22 mouse cellular contexts compared by ENCODE assay signal in the genomic region with DNA sequence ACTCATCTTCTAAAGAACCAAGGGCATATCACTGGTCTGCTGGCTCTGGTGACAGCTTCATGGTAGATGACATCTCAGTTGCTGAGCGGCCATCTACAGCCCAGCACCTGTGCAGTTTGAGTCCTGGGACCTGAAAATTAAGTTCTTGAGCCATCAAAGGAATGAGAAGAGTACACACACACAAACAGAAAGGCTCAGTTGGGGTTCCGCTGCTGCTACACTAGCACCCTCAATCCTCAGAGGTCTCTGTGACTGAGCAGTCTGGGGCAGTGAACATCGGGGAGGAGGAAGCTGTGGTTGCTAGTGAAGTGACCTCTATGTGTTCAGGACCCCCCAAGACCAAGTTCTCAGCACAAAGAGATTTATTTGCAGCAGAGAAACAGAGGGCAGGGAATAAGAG. TPM values are rescaled to one million over a fixed set of nuclear protein-coding genes. Genes with fewer than 3 reads are reported as not detected.
DNase-seq lines count a peak whose midpoint lies in the region; ATAC-seq and TF ChIP-seq lines count a peak whose summit lies in the region.
"Had no signal": no experiment of that assay in that cellular context is flagged by ENCODE, and none has a peak within 500 bp of the region (broad histone marks: within the 10 kb centered on the region; RNA-seq: fewer than 3 reads in every experiment).

No protein-coding gene starts in this region.

- H3K36me3 ChIP-seq in hindbrain, embryonic 10.5 days: no peaks in the 10 kb centered on the region
- no peaks in the 10 kb centered on the region for H3K36me3 ChIP-seq in hindbrain, postnatal 0 days (ENCODE audit: insufficient read depth, low read length)
- no peaks in the 10 kb centered on the region for H3K36me3 ChIP-seq in lung, embryonic 16.5 days (ENCODE audit: control insufficient read depth, insufficient read depth, low read length)
- no peaks in the 10 kb centered on the region for H3K36me3 ChIP-seq in liver, embryonic 16.5 days (ENCODE audit: control insufficient read depth, insufficient read depth)
- H3K36me3 ChIP-seq: hindbrain, embryonic 12.5 days; limb, embryonic 15.5 days; neural tube, embryonic 13.5 days had no signal

- WGBS in hindbrain, embryonic 10.5 days: 78% methylated on average over 3 of the region's 3 CpGs
- WGBS in hindbrain, postnatal 0 days: 86% methylated on average over 3 of the region's 3 CpGs
- 65% methylated on average over 3 of the region's 3 CpGs for WGBS in lung, embryonic 16.5 days
- WGBS in liver, embryonic 16.5 days (ENCODE audit: insufficient replicate concordance): 32% methylated on average over 3 of the region's 3 CpGs

- no peak for DNase-seq in hindbrain, embryonic 10.5 days (ENCODE audit: low spot score)
- DNase-seq in hindbrain, postnatal 0 days (ENCODE audit: low spot score): no peak
- no peak for DNase-seq in lung, adult 18-20 months
- DNase-seq in right cerebral cortex, postnatal 14 days: no peak
- DNase-seq: cerebellum, adult 18-20 months; cerebellum, postnatal 25 days; embryo, embryonic 11 days; left cerebral cortex, postnatal 4 days; midbrain, embryonic 14.5 days; right cerebral cortex, postnatal 4 days had no signal

- ATAC-seq in hindbrain, postnatal 0 days: no peak
- ATAC-seq in lung, embryonic 16.5 days (ENCODE audit: low read depth): no peak
- no peak for ATAC-seq in liver, embryonic 16.5 days (ENCODE audit: low read depth)
- ATAC-seq: forebrain, embryonic 13.5 days had no signal

- no peak overlapping the region for H3K4me2 ChIP-seq in hindbrain, postnatal 0 days (ENCODE audit: low read depth, low read length)
- H3K4me2 ChIP-seq in lung, embryonic 16.5 days (ENCODE audit: low read depth, low read length): no peak overlapping the region
- no peak overlapping the region for H3K4me2 ChIP-seq in liver, embryonic 16.5 days (ENCODE audit: low read depth, low read length)

- H3K4me1 ChIP-seq in hindbrain, embryonic 10.5 days (replicated peaks): peaks cover 29% of the 10 kb centered on the region
- peaks cover 6% of the 10 kb centered on the region; the same call in 1 of the 2 replicates for H3K4me1 ChIP-seq in hindbrain, postnatal 0 days (ENCODE audit: insufficient read depth, low read length)
- H3K4me1 ChIP-seq in lung, embryonic 16.5 days (replicated peaks; ENCODE audit: control insufficient read depth, insufficient read depth, low read length): peaks cover 30% of the 10 kb centered on the region
- peaks cover 23% of the 10 kb centered on the region for H3K4me1 ChIP-seq in brown adipose tissue, adult 24 weeks (ENCODE audit: control insufficient read depth, insufficient read depth, insufficient read length, low read length)
- peaks cover 8% of the 10 kb centered on the region for H3K4me1 ChIP-seq in liver, embryonic 16.5 days (ENCODE audit: control insufficient read depth, low read depth, low read length)

- no peak for TF ChIP-seq CTCF in hindbrain, postnatal 0 days (IDR thresholded peaks at IDR 0.05; ENCODE audit: low read depth)

- no peaks in the 10 kb centered on the region for H3K27me3 ChIP-seq in hindbrain, embryonic 10.5 days (ENCODE audit: insufficient read depth, poor library complexity, severe bottlenecking)
- H3K27me3 ChIP-seq in hindbrain, postnatal 0 days (ENCODE audit: insufficient read depth, low read length): no peaks in the 10 kb centered on the region
- H3K27me3 ChIP-seq in lung, embryonic 16.5 days (ENCODE audit: control insufficient read depth, insufficient read depth, low read depth, low read length): no peaks in the 10 kb centered on the region
- no peaks in the 10 kb centered on the region for H3K27me3 ChIP-seq in liver, embryonic 16.5 days (ENCODE audit: control insufficient read depth, insufficient read depth, low read depth, low read length)
- H3K27me3 ChIP-seq: forebrain, embryonic 13.5 days; hindbrain, embryonic 12.5 days; limb, embryonic 15.5 days; neural tube, embryonic 13.5 days had no signal

- no peaks in the 10 kb centered on the region for H3K9me3 ChIP-seq in hindbrain, embryonic 10.5 days
- H3K9me3 ChIP-seq in hindbrain, postnatal 0 days (ENCODE audit: low read length): no peaks in the 10 kb centered on the region
- no peaks in the 10 kb centered on the region for H3K9me3 ChIP-seq in lung, embryonic 16.5 days (ENCODE audit: control insufficient read depth, low read length)
- no peaks in the 10 kb centered on the region for H3K9me3 ChIP-seq in liver, embryonic 16.5 days (replicated peaks; ENCODE audit: control insufficient read depth, low read length)
- H3K9me3 ChIP-seq: forebrain, embryonic 13.5 days; hindbrain, embryonic 12.5 days; limb, embryonic 15.5 days; neural tube, embryonic 13.5 days had no signal

- peak overlapping the region; percentile 57; the same call in 1 of the 2 replicates for H3K27ac ChIP-seq in hindbrain, embryonic 10.5 days
- no peak overlapping the region for H3K27ac ChIP-seq in hindbrain, postnatal 0 days
- peak overlapping the region; percentile 83 for H3K27ac ChIP-seq in lung, embryonic 16.5 days (ENCODE audit: low read length)
- 0 out of 2 replicates have a peak overlapping the region, but pooled peaks have one; percentile 36 for H3K27ac ChIP-seq in brown adipose tissue, adult 24 weeks (replicated peaks; ENCODE audit: low read depth, low read length)
- H3K27ac ChIP-seq in liver, embryonic 16.5 days (ENCODE audit: low read length): peak overlapping the region; percentile 74
- H3K27ac ChIP-seq: forebrain, embryonic 13.5 days; hindbrain, embryonic 12.5 days had no signal

- no peak overlapping the region for H3K4me3 ChIP-seq in hindbrain, embryonic 10.5 days
- H3K4me3 ChIP-seq in hindbrain, postnatal 0 days (ENCODE audit: low read length): no peak overlapping the region
- H3K4me3 ChIP-seq in lung, embryonic 16.5 days (ENCODE audit: low read length): no peak overlapping the region
- H3K4me3 ChIP-seq in brown adipose tissue, adult 24 weeks (ENCODE audit: insufficient read depth, low read depth, low read length): no peak overlapping the region
- H3K4me3 ChIP-seq in liver, embryonic 16.5 days (ENCODE audit: low read depth, low read length): no peak overlapping the region
- H3K4me3 ChIP-seq: forebrain, embryonic 13.5 days; hindbrain, embryonic 12.5 days; limb, embryonic 15.5 days; myocyte; neural tube, embryonic 13.5 days had no signal

- no peak overlapping the region for H3K9ac ChIP-seq in hindbrain, postnatal 0 days (replicated peaks; ENCODE audit: low read length)
- H3K9ac ChIP-seq in lung, embryonic 16.5 days (ENCODE audit: low read length): no peak overlapping the region
- no peak overlapping the region for H3K9ac ChIP-seq in liver, embryonic 16.5 days (ENCODE audit: low read depth, low read length)
- H3K9ac ChIP-seq: forebrain, embryonic 13.5 days; hindbrain, embryonic 12.5 days; limb, embryonic 15.5 days had no signal

RNA-seq across cellular contexts. Expression of a gene that starts 16.1 kb away (rescaled TPM):
- polyA plus RNA-seq in hindbrain, embryonic 10.5 days (2016; fragmentation: Nextera tagmentation; extraction: Ambion mirVana): 0.05 TPM in 1 of 2 replicates, not detected in the other
- 0.37 TPM in 1 of 2 replicates, not detected in the other for total RNA-seq in hindbrain, postnatal 0 days (2014; rRNA removed)
- polyA plus RNA-seq in hindbrain, postnatal 0 days (2015; fragmentation: Nextera tagmentation; extraction: Ambion mirVana): 0.08 TPM in 2 replicates
- not detected in 2 replicates for polyA plus RNA-seq in lung, embryonic 16.5 days (2015; fragmentation: Nextera tagmentation; extraction: Ambion mirVana)
- polyA plus RNA-seq in brown adipose tissue, adult 24 weeks (2012; ENCODE audit: insufficient read depth, insufficient read length, missing spikeins): not detected in 2 replicates
- polyA plus RNA-seq in liver, embryonic 16.5 days (2015; fragmentation: Nextera tagmentation; extraction: Ambion mirVana): not detected in 2 replicates
- total RNA-seq: gastrocnemius, adult 18-20 months; gastrocnemius, postnatal 4 days had no signal
- polyA plus RNA-seq: forebrain, embryonic 13.5 days; inflammation-experienced regulatory T-cells, adult 6 months; midbrain, embryonic 14.5 days; myocyte; neural tube, embryonic 13.5 days; urinary bladder, adult 2 months had no signal
